Mouse (Mus musculus): ENCODE measurements around the gene Hesx1.
"Not testable (repeated sequence)": the region's sequence is repeated elsewhere in the genome, so short reads cannot be mapped to it uniquely, and the experiment has no call there.

The Hesx1 gene

GRCm38 (mm10) chr14:26994211-26994741, at the start of gene Hesx1:
Gene Hesx1, plus strand, starts transcription at chr14:26994416.
- peak; percentile 35 for DNase-seq

- DNase-seq, result not testable (repeated sequence)
These were observed 38.1 kb upstream of the Hesx1 start for GRCm38 (mm10) chr14:26956139-26956538.

- DNase-seq, result no peak
These were observed 33.7 kb upstream of the Hesx1 start for GRCm38 (mm10) chr14:26960518-26960917.

GRCm38 (mm10) chr14:26969164-26969563, 25.1 kb upstream of the Hesx1 start:
- DNase-seq, result no peak

- no peak for DNase-seq
These were observed 24.3 kb upstream of the Hesx1 start for GRCm38 (mm10) chr14:26969856-26970407.

- peak; percentile 92 for DNase-seq
These were observed 23.7 kb upstream of the Hesx1 start for GRCm38 (mm10) chr14:26970439-26970932.

GRCm38 (mm10) chr14:26971106-26971789, 23.0 kb upstream of the Hesx1 start, which contains the start of gene Appl1:
Gene Appl1, minus strand, starts transcription at chr14:26971232.
- no peak for DNase-seq

GRCm38 (mm10) chr14:26973089-26973488, 21.1 kb upstream of the Hesx1 start:
- DNase-seq, result no peak

GRCm38 (mm10) chr14:26975490-26975889, 18.7 kb upstream of the Hesx1 start:
- DNase-seq, result no peak

- DNase-seq, result no peak
These were observed 18.0 kb upstream of the Hesx1 start for GRCm38 (mm10) chr14:26976212-26976611.

GRCm38 (mm10) chr14:26977500-26977899, 16.7 kb upstream of the Hesx1 start:
- no peak for DNase-seq

- DNase-seq, result no peak
These were observed 14.4 kb upstream of the Hesx1 start for GRCm38 (mm10) chr14:26979808-26980207.

GRCm38 (mm10) chr14:26981021-26981420, 13.2 kb upstream of the Hesx1 start:
- no peak for DNase-seq

GRCm38 (mm10) chr14:26981494-26982149, 12.6 kb upstream of the Hesx1 start:
- DNase-seq, result peak; percentile 25

- no peak for DNase-seq
These were observed 12.1 kb upstream of the Hesx1 start for GRCm38 (mm10) chr14:26982150-26982530.

GRCm38 (mm10) chr14:26988694-26989093, 5.5 kb upstream of the Hesx1 start:
- no peak for DNase-seq

- DNase-seq, result peak; percentile 21
These were observed 2.6 kb upstream of the Hesx1 start for GRCm38 (mm10) chr14:26991622-26992021.

GRCm38 (mm10) chr14:26993427-26993826, 789 bp upstream of the Hesx1 start:
- DNase-seq, result no peak

GRCm38 (mm10) chr14:26996257-26996656, 2.0 kb downstream of the Hesx1 start:
- no peak for DNase-seq

- DNase-seq, result peak; percentile 9
These were observed 6.2 kb downstream of the Hesx1 start for GRCm38 (mm10) chr14:27000386-27000785.

GRCm38 (mm10) chr14:27004906-27005305, 10.7 kb downstream of the Hesx1 start:
- no peak for DNase-seq

GRCm38 (mm10) chr14:27005937-27006336, 11.7 kb downstream of the Hesx1 start:
- no peak for DNase-seq

GRCm38 (mm10) chr14:27011561-27011960, 17.3 kb downstream of the Hesx1 start:
- no peak for DNase-seq

GRCm38 (mm10) chr14:27013658-27014057, 19.4 kb downstream of the Hesx1 start:
- no peak for DNase-seq
